Mouse (Mus musculus): Measurements from ENCODE around the gene Gm49393. TPM values are rescaled to one million over a fixed set of nuclear protein-coding genes. Genes with fewer than 3 reads are reported as not detected.

Gm49393 gene
- polyA plus RNA-seq, 1 experiment from 2014 or later = not detected

Other genes starting within 250 kb of the Gm49393 start
- gene BC051665, start 149.2 kb downstream of the Gm49393 start, polyA plus RNA-seq (2015; fragmentation: Nextera tagmentation; extraction: Ambion mirVana) = not detected in 2 replicates
- 1.3 and 1.4 TPM in 2 replicates for gene Ctsll3, start 132.7 kb downstream of the Gm49393 start, polyA plus RNA-seq (2015; fragmentation: Nextera tagmentation; extraction: Ambion mirVana)
- gene 4930486L24Rik, start 71.1 kb downstream of the Gm49393 start, polyA plus RNA-seq (2015; fragmentation: Nextera tagmentation; extraction: Ambion mirVana) = 0.23 and 0.36 TPM in 2 replicates
- gene Gm49392, start 38.7 kb downstream of the Gm49393 start, polyA plus RNA-seq (2015; fragmentation: Nextera tagmentation; extraction: Ambion mirVana) = not detected in 2 replicates
- gene Ctla2b, start 38.1 kb downstream of the Gm49393 start, polyA plus RNA-seq (2015; fragmentation: Nextera tagmentation; extraction: Ambion mirVana) = 4.1 and 5.5 TPM in 2 replicates
- not detected in 2 replicates for gene Tpbpb, start 30.7 kb downstream of the Gm49393 start, polyA plus RNA-seq (2015; fragmentation: Nextera tagmentation; extraction: Ambion mirVana)
- gene Gm49391, start 981 bp upstream of the Gm49393 start, polyA plus RNA-seq (2015; fragmentation: Nextera tagmentation; extraction: Ambion mirVana) = 2.1 and 2.9 TPM in 2 replicates
- 29.7 and 31.1 TPM in 2 replicates for gene Ctla2a, start 1.0 kb upstream of the Gm49393 start, polyA plus RNA-seq (2015; fragmentation: Nextera tagmentation; extraction: Ambion mirVana)
- gene Tpbpa, start 6.4 kb upstream of the Gm49393 start, polyA plus RNA-seq (2015; fragmentation: Nextera tagmentation; extraction: Ambion mirVana) = not detected in 2 replicates
- gene Ctsj, start 70.4 kb upstream of the Gm49393 start, polyA plus RNA-seq (2015; fragmentation: Nextera tagmentation; extraction: Ambion mirVana) = not detected in 2 replicates
- not detected in 2 replicates for gene Ctsq, start 105.0 kb upstream of the Gm49393 start, polyA plus RNA-seq (2015; fragmentation: Nextera tagmentation; extraction: Ambion mirVana)
- not detected in 2 replicates for gene Ctsr, start 228.7 kb upstream of the Gm49393 start, polyA plus RNA-seq (2015; fragmentation: Nextera tagmentation; extraction: Ambion mirVana)